Mouse (Mus musculus) C2C12 (cell line): Measurements from ENCODE around the gene Lsm14b. TPM values are rescaled to one million over a fixed set of nuclear protein-coding genes. Genes with fewer than 3 reads are reported as not detected.
A peak's percentile ranks its signal among the peaks of the same experiment; 100 is the strongest.

Experiments used
- H3K27me3 ChIP-seq: one replicate; pipeline ENCODE4 v1.6.1; 2011; ENCODE audit not compliant: control insufficient read depth, insufficient read depth, insufficient read length
- H3K36me3 ChIP-seq: one replicate; pipeline ENCODE4 v1.6.1; 2011; ENCODE audit not compliant: control insufficient read depth, insufficient read depth
- H3K4me3 ChIP-seq: one replicate; pipeline ENCODE4 v1.5.1; 2011; ENCODE audit warnings: mild to moderate bottlenecking, control low read depth; ENCODE audit not compliant: poor library complexity, insufficient read depth, severe bottlenecking
- H3K79me2 ChIP-seq: one replicate; pipeline ENCODE4 v1.6.1; 2011; ENCODE audit not compliant: control insufficient read depth, insufficient read depth
- H3K79me3 ChIP-seq: one replicate; pipeline ENCODE4 v1.6.1; 2011; ENCODE audit warnings: low read depth, control low read depth
- H3ac ChIP-seq: one replicate; pipeline ENCODE3; 2011; ENCODE audit warnings: low read depth; ENCODE audit not compliant: control insufficient read depth, insufficient read length
- CEBPB ChIP-seq: IDR thresholded peaks from one replicate; pipeline ENCODE4 v1.6.1; 2011; ENCODE audit warnings: low read depth, mild to moderate bottlenecking, control low read depth, moderate library complexity
- CTCF ChIP-seq: IDR thresholded peaks from one replicate; pipeline ENCODE4 v1.5.1; 2011; ENCODE audit not compliant: control insufficient read depth, insufficient read depth, insufficient read length
- FOSL1 ChIP-seq: IDR thresholded peaks from one replicate; pipeline ENCODE4 v1.8.0; 2011; ENCODE audit warnings: mild to moderate bottlenecking, low read length; ENCODE audit not compliant: poor library complexity, insufficient read depth, severe bottlenecking
- MAX ChIP-seq: IDR thresholded peaks from one replicate; pipeline ENCODE4 v1.6.1; 2011; ENCODE audit warnings: mild to moderate bottlenecking, control low read depth
- MYOD1 ChIP-seq: IDR thresholded peaks from one replicate; pipeline ENCODE4 v1.6.1; 2011; ENCODE audit warnings: low read depth; ENCODE audit not compliant: control insufficient read depth, insufficient read length
- MYOG ChIP-seq: IDR thresholded peaks from one replicate; pipeline ENCODE4 v1.6.1; 2011; ENCODE audit not compliant: control insufficient read depth, insufficient read length; ENCODE audit errors: extremely low read depth
- USF1 ChIP-seq: IDR thresholded peaks from one replicate; pipeline ENCODE4 v1.6.1; 2011; ENCODE audit warnings: low read depth, mild to moderate bottlenecking, control low read depth, moderate library complexity
- polyA plus RNA-seq: library from polyadenylated mRNA; unstranded; fragments of >200 nt; fragmentation: generic; extraction: Trizol; gene quantifications from one replicate; pipeline ENCODE4 v1.2.1, GENCODE M21; 2012; ENCODE audit warnings: missing spikeins

Gene Lsm14b
- polyA plus RNA-seq, 1 experiment, result 35.2 TPM

DNA sequence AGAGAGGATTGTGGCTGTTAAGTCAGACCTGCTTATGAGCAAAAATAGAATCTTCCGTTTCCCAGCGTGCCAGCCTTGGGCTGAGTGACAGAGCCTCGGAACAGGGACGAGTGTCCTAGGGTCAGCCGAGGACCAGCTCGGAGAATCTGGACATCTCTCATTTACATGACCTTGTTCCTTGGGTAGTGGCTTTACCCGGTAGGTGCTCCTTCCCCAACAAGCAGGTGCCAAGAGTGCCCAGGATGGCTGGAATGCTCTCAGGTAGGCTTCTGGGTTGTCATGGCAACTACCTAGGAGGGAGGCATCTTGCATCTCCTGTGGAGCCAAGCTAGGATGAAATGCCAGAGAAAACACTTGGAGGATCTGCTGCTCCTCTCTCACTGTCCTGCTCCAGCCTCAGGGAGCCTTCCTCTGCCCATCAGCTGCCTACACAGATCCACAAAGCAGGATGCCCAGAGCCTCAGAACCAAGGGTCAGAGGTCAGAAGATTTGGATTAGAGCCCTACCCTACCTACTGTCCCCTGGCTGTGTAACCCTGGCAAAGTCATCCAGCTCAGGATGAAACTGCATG, 4.6 kb upstream of the Lsm14b start:
- H3K36me3 ChIP-seq, result no peaks in the 10 kb centered on the region
- TF ChIP-seq MYOG (no peak), CTCF (no peak), USF1 (no peak), FOSL1 (no peak), CEBPB (no peak), MAX (no peak), MYOD1 (no peak)
- H3K79me3 ChIP-seq, result no peaks in the 10 kb centered on the region
- no peak overlapping the region for H3K4me3 ChIP-seq
- peaks cover 3% of the 10 kb centered on the region for H3K79me2 ChIP-seq
- H3K27me3 ChIP-seq, result peaks cover 44% of the 10 kb centered on the region
- H3ac ChIP-seq, result no peak overlapping the region

DNA sequence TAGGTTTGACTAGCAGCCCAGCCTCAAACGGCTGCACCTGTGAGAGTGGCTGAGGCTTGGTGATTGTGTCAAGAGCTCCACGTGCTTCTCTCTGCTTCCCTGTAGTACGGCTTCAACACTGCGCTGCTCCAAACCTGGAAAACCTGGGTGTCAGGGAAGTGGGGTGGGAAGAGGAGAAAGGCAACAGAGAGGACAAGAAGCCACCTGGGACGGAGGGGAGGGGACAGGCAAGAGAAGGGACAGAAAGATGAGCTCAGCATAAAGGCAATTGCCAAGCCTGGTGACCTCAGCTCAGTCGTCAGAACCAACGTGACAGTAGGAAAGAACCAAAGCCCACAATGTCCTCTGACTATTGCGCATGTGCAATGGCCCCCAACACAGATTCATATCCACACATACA, 3.9 kb upstream of the Lsm14b start:
- Histone ChIP-seq H3K27me3 (peaks cover 39% of the 10 kb centered on the region), H3K79me3 (peaks cover 6% of the 10 kb centered on the region), H3K4me3 (no peak overlapping the region), H3K36me3 (no peaks in the 10 kb centered on the region), H3K79me2 (peaks cover 11% of the 10 kb centered on the region), H3ac (no peak overlapping the region)
- TF ChIP-seq MAX, result no peak
- no peak for TF ChIP-seq CTCF
- no peak for TF ChIP-seq MYOD1
- TF ChIP-seq CEBPB, result no peak
- TF ChIP-seq FOSL1, result no peak
- no peak for TF ChIP-seq MYOG
- TF ChIP-seq USF1, result no peak

DNA sequence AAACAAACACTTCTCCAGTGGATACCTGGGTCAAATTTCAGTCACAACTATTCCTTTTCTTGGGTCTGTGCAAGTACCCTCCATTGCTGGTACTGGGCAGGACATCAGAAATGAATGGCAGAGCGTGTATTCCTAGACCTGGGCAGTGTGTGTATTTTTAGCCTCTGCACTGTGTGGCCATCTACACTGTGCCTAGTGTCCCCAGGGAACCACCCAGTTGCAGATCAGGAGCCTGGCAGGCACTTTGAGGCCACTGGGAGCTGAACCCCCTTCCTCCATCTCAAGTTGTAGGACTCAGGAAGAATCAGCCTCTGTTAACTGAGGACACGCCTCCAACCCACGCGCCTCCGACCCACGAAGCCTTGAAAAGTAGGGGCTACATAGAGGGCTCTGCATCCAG, 2.0 kb upstream of the Lsm14b start:
- H3ac ChIP-seq, result no peak overlapping the region
- peaks cover 29% of the 10 kb centered on the region for H3K79me2 ChIP-seq
- TF ChIP-seq FOSL1, result no peak
- no peak for TF ChIP-seq MYOG
- no peak for TF ChIP-seq MAX
- TF ChIP-seq MYOD1, result no peak
- TF ChIP-seq CTCF, result no peak
- no peak for TF ChIP-seq USF1
- no peak for TF ChIP-seq CEBPB
- H3K36me3 ChIP-seq, result peaks cover 4% of the 10 kb centered on the region
- peaks cover 37% of the 10 kb centered on the region for H3K27me3 ChIP-seq
- no peak overlapping the region for H3K4me3 ChIP-seq
- H3K79me3 ChIP-seq, result peaks cover 23% of the 10 kb centered on the region

DNA sequence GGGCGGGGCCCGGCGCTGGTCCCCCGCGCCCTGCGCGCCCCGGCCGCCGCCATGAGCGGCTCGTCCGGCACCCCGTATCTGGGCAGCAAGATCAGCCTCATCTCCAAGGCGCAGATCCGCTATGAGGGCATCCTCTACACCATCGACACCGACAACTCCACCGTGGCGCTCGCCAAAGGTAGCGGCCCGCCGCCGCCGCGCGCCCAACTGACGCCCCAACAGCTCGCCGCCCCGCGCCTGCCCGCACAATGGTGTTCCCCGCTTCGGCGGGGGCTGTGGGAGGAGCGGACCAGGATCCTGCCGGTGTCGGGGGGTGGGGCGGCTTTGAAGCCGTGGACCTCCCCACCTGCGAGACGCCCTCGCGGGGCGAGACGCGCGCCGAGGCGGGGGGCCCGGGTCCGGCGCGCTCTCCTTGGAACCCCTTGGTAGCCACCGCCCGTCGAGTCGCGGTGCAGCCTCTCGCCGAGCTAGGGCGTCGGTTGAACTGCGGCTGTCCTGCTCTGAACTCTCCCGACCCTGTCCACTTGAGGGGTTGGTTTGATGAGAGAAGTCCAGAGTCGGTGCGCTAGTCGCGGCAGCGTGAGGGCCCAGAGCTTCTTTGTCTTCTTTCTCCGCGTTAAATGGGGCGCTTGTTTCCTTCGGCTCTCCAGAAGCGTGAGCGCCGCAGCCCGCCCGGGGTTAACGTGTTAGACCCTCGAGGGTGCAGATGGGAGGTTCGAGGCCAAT, 511 bp downstream of the Lsm14b start:
- TF ChIP-seq MYOG, result no peak
- no peak for TF ChIP-seq CTCF
- TF ChIP-seq USF1, result no peak
- TF ChIP-seq MAX, result no peak
- no peak for TF ChIP-seq CEBPB
- TF ChIP-seq FOSL1, result no peak
- TF ChIP-seq MYOD1, result no peak
- H3K4me3 ChIP-seq, result peak overlapping the region; percentile 78
- peaks cover 36% of the 10 kb centered on the region for H3K79me3 ChIP-seq
- H3K27me3 ChIP-seq, result peaks cover 18% of the 10 kb centered on the region
- peaks cover 29% of the 10 kb centered on the region for H3K36me3 ChIP-seq
- H3K79me2 ChIP-seq, result peaks cover 54% of the 10 kb centered on the region
- peak overlapping the region; percentile 78 for H3ac ChIP-seq

DNA sequence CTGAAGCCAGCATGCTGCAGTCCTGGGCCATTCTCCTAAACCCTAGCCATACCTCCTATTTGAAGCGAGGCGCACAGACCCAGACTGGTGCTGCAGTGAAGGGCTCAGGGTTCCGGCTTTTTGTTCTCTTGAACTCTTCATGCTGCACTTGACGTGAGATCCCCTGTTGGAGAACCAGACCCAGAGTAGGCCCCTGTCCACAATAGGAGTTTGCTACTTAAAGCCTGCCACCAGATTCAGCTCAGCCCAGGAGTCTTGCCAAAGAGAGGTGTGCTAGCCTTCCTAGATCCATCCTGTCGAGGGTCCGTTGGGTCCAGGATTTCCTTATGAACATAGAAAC, 1.0 kb downstream of the Lsm14b start:
- peaks cover 34% of the 10 kb centered on the region for H3K36me3 ChIP-seq
- no peak for TF ChIP-seq CTCF
- no peak for TF ChIP-seq CEBPB
- TF ChIP-seq MYOG, result no peak
- no peak for TF ChIP-seq MAX
- no peak for TF ChIP-seq MYOD1
- no peak for TF ChIP-seq USF1
- no peak for TF ChIP-seq FOSL1

DNA sequence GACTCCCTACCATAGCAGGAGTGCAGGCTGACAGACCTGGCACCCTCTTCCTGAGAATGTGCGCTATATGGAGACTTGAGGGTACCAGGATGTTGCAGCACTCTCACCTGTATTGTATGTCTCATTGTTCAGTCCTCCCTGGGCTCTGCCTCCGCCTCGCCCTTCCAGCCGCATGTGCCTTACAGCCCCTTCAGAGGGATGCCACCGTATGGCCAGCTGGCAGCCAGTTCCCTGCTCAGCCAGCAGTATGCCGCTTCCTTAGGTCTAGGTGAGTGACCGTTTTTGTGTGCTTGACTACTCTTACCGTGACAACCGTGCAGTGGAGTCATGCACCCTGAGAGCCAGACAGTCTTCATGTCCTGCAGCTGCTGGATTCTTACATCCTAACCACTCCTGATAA, 3.0 kb downstream of the Lsm14b start:
- H3K27me3 ChIP-seq, result no peaks in the 10 kb centered on the region
- TF ChIP-seq MYOG, result no peak
- TF ChIP-seq MYOD1, result no peak
- TF ChIP-seq MAX, result no peak
- no peak for TF ChIP-seq FOSL1
- TF ChIP-seq CTCF, result no peak
- TF ChIP-seq CEBPB, result no peak
- TF ChIP-seq USF1, result no peak
- no peak overlapping the region for H3ac ChIP-seq
- H3K4me3 ChIP-seq, result no peak overlapping the region
- H3K79me2 ChIP-seq, result peaks cover 70% of the 10 kb centered on the region
- H3K36me3 ChIP-seq, result peaks cover 53% of the 10 kb centered on the region
- H3K79me3 ChIP-seq, result peaks cover 36% of the 10 kb centered on the region

More for the DNA sequence above, 1.0 kb downstream of the Lsm14b start:
- peaks cover 36% of the 10 kb centered on the region for H3K79me3 ChIP-seq
- peaks cover 60% of the 10 kb centered on the region for H3K79me2 ChIP-seq
- peaks cover 13% of the 10 kb centered on the region for H3K27me3 ChIP-seq
- peak overlapping the region; percentile 78 for H3K4me3 ChIP-seq
- peak overlapping the region; percentile 78 for H3ac ChIP-seq
